Mouse (Mus musculus): ENCODE results near the gene Anapc15-ps.

The Anapc15-ps gene

GRCm38 (mm10) chr10:95673351-95673750 is at the start of gene Anapc15-ps:
Anapc15-ps (minus strand) TSS chr10:95673451.
- no peak for DNase-seq (ENCODE audit: low read depth, low spot score)

- DNase-seq (ENCODE audit: low read depth, low spot score) = no peak
Observed at GRCm38 (mm10) chr10:95722203-95722611, 49.0 kb upstream of the Anapc15-ps start.

GRCm38 (mm10) chr10:95720181-95720798 is 47.0 kb upstream of the Anapc15-ps start:
- no peak for DNase-seq (ENCODE audit: low read depth, low spot score)

- DNase-seq (ENCODE audit: low read depth, low spot score) = no peak
Observed at GRCm38 (mm10) chr10:95719472-95719871, 46.2 kb upstream of the Anapc15-ps start.

- DNase-seq (ENCODE audit: low read depth, low spot score) = no peak
Observed at GRCm38 (mm10) chr10:95718760-95719159, 45.5 kb upstream of the Anapc15-ps start.

- DNase-seq (ENCODE audit: low read depth, low spot score) = no peak
Observed at GRCm38 (mm10) chr10:95717106-95717680, 43.9 kb upstream of the Anapc15-ps start.

- no peak for DNase-seq (ENCODE audit: low read depth, low spot score)
Observed at GRCm38 (mm10) chr10:95715687-95716086, 42.4 kb upstream of the Anapc15-ps start.

GRCm38 (mm10) chr10:95712221-95712620 is 39.0 kb upstream of the Anapc15-ps start:
- no peak for DNase-seq (ENCODE audit: low read depth, low spot score)

- DNase-seq (ENCODE audit: low read depth, low spot score) = no peak
Observed at GRCm38 (mm10) chr10:95709903-95710660, 36.8 kb upstream of the Anapc15-ps start.

GRCm38 (mm10) chr10:95709143-95709880 is 36.1 kb upstream of the Anapc15-ps start:
- no peak for DNase-seq (ENCODE audit: low read depth, low spot score)

- no peak for DNase-seq (ENCODE audit: low read depth, low spot score)
Observed at GRCm38 (mm10) chr10:95708001-95708400, 34.8 kb upstream of the Anapc15-ps start.

GRCm38 (mm10) chr10:95706867-95707266 is 33.6 kb upstream of the Anapc15-ps start:
- no peak for DNase-seq (ENCODE audit: low read depth, low spot score)

GRCm38 (mm10) chr10:95705747-95706146 is 32.5 kb upstream of the Anapc15-ps start:
- no peak for DNase-seq (ENCODE audit: low read depth, low spot score)

- no peak for DNase-seq (ENCODE audit: low read depth, low spot score)
Observed at GRCm38 (mm10) chr10:95704847-95705246, 31.6 kb upstream of the Anapc15-ps start.

- DNase-seq (ENCODE audit: low read depth, low spot score) = no peak
Observed at GRCm38 (mm10) chr10:95703730-95704129, 30.5 kb upstream of the Anapc15-ps start.

- DNase-seq (ENCODE audit: low read depth, low spot score) = no peak
Observed at GRCm38 (mm10) chr10:95700422-95700821, 27.2 kb upstream of the Anapc15-ps start.

GRCm38 (mm10) chr10:95698920-95699714 is 25.9 kb upstream of the Anapc15-ps start:
- no peak for DNase-seq (ENCODE audit: low read depth, low spot score)

- no peak for DNase-seq (ENCODE audit: low read depth, low spot score)
Observed at GRCm38 (mm10) chr10:95696253-95696641, 23.0 kb upstream of the Anapc15-ps start.

- DNase-seq (ENCODE audit: low read depth, low spot score) = no peak
Observed at GRCm38 (mm10) chr10:95695603-95696252, 22.5 kb upstream of the Anapc15-ps start.

GRCm38 (mm10) chr10:95694559-95695251 is 21.5 kb upstream of the Anapc15-ps start:
- no peak for DNase-seq (ENCODE audit: low read depth, low spot score)
